Mouse (Mus musculus): ENCODE results near the gene Nxnl2. TPM values are rescaled to one million over a fixed set of nuclear protein-coding genes. Genes with fewer than 3 reads are reported as not detected.

Gene Nxnl2
- total and polyA plus RNA-seq, 2 experiments from 2014 or later, result 3.1 to 6.5 TPM

GRCm38 (mm10) chr13:51156014-51156386 lies 14.8 kb upstream of the Nxnl2 start:
- Histone ChIP-seq H3K27ac (ENCODE audit: low read depth, low read length) (no peak overlapping the region), H3K4me2 (ENCODE audit: low read depth) (no peak overlapping the region), H3K27me3 (ENCODE audit: insufficient read depth, low read length) (no peaks in the 10 kb centered on the region), H3K36me3 (ENCODE audit: insufficient read depth) (peaks cover 11% of the 10 kb centered on the region; the same call in 1 of the 2 replicates), H3K4me3 (ENCODE audit: low read depth, low read length) (no peak overlapping the region), H3K9me3 (ENCODE audit: low read length) (no peaks in the 10 kb centered on the region), H3K4me1 (ENCODE audit: insufficient read depth) (no peaks in the 10 kb centered on the region), H3K9ac (no peak overlapping the region)
- no peak for TF ChIP-seq CTCF (IDR thresholded peaks at IDR 0.05; ENCODE audit: low read depth)
- WGBS, result 93% methylated on average over 6 of the region's 6 CpGs
- ATAC-seq (no peak), DNase-seq (no peak)

- Histone ChIP-seq H3K36me3 (ENCODE audit: insufficient read depth) (peaks cover 11% of the 10 kb centered on the region; the same call in 1 of the 2 replicates), H3K27ac (ENCODE audit: low read depth, low read length) (no peak overlapping the region), H3K4me2 (ENCODE audit: low read depth) (no peak overlapping the region), H3K9me3 (ENCODE audit: low read length) (no peaks in the 10 kb centered on the region), H3K4me1 (ENCODE audit: insufficient read depth) (no peaks in the 10 kb centered on the region), H3K4me3 (ENCODE audit: low read depth, low read length) (no peak overlapping the region), H3K9ac (no peak overlapping the region), H3K27me3 (ENCODE audit: insufficient read depth, low read length) (no peaks in the 10 kb centered on the region)
- WGBS, result 88% methylated on average over 3 of the region's 3 CpGs
- DNase-seq (no peak), ATAC-seq (no peak)
- TF ChIP-seq CTCF (IDR thresholded peaks at IDR 0.05; ENCODE audit: low read depth), result no peak
These were observed 13.5 kb upstream of the Nxnl2 start for GRCm38 (mm10) chr13:51157291-51157690.

- Histone ChIP-seq H3K4me1 (ENCODE audit: insufficient read depth) (no peaks in the 10 kb centered on the region), H3K36me3 (ENCODE audit: insufficient read depth) (no peaks in the 10 kb centered on the region; the same call in 1 of the 2 replicates), H3K27me3 (ENCODE audit: insufficient read depth, low read length) (no peaks in the 10 kb centered on the region), H3K27ac (ENCODE audit: low read depth, low read length) (no peak overlapping the region), H3K9me3 (ENCODE audit: low read length) (no peaks in the 10 kb centered on the region), H3K9ac (no peak overlapping the region), H3K4me2 (ENCODE audit: low read depth) (no peak overlapping the region), H3K4me3 (ENCODE audit: low read depth, low read length) (no peak overlapping the region)
- TF ChIP-seq CTCF (IDR thresholded peaks at IDR 0.05; ENCODE audit: low read depth), result no peak
- WGBS, result 83% methylated on average over 2 of the region's 2 CpGs
- DNase-seq (no peak), ATAC-seq (no peak)
These were observed 9.2 kb upstream of the Nxnl2 start for GRCm38 (mm10) chr13:51161672-51162071.

GRCm38 (mm10) chr13:51162246-51162645 lies 8.6 kb upstream of the Nxnl2 start:
- ATAC-seq (no peak), DNase-seq (no peak)
- Histone ChIP-seq H3K4me1 (ENCODE audit: insufficient read depth) (no peaks in the 10 kb centered on the region), H3K36me3 (ENCODE audit: insufficient read depth) (no peaks in the 10 kb centered on the region), H3K4me3 (ENCODE audit: low read depth, low read length) (no peak overlapping the region), H3K27ac (ENCODE audit: low read depth, low read length) (no peak overlapping the region), H3K27me3 (ENCODE audit: insufficient read depth, low read length) (no peaks in the 10 kb centered on the region), H3K9me3 (ENCODE audit: low read length) (no peaks in the 10 kb centered on the region), H3K9ac (no peak overlapping the region), H3K4me2 (ENCODE audit: low read depth) (no peak overlapping the region)
- 89% methylated on average over 6 of the region's 6 CpGs for WGBS
- TF ChIP-seq CTCF (IDR thresholded peaks at IDR 0.05; ENCODE audit: low read depth), result no peak

GRCm38 (mm10) chr13:51166711-51167110 lies 4.1 kb upstream of the Nxnl2 start:
- DNase-seq (no peak), ATAC-seq (no peak)
- Histone ChIP-seq H3K4me3 (ENCODE audit: low read depth, low read length) (no peak overlapping the region), H3K27me3 (ENCODE audit: insufficient read depth, low read length) (no peaks in the 10 kb centered on the region), H3K9me3 (ENCODE audit: low read length) (no peaks in the 10 kb centered on the region), H3K9ac (no peak overlapping the region), H3K27ac (ENCODE audit: low read depth, low read length) (no peak overlapping the region), H3K4me2 (ENCODE audit: low read depth) (no peak overlapping the region), H3K4me1 (ENCODE audit: insufficient read depth) (no peaks in the 10 kb centered on the region), H3K36me3 (ENCODE audit: insufficient read depth) (no peaks in the 10 kb centered on the region)
- no peak for TF ChIP-seq CTCF (IDR thresholded peaks at IDR 0.05; ENCODE audit: low read depth)
- 79% methylated on average over 11 of the region's 11 CpGs for WGBS

GRCm38 (mm10) chr13:51170215-51170614 lies 607 bp upstream of the Nxnl2 start:
- TF ChIP-seq CTCF (IDR thresholded peaks at IDR 0.05; ENCODE audit: low read depth), result no peak
- H3K27ac ChIP-seq (ENCODE audit: low read depth, low read length), result no peak overlapping the region
- no peaks in the 10 kb centered on the region; the same call in 1 of the 2 replicates for H3K27me3 ChIP-seq (ENCODE audit: insufficient read depth, low read length)
- DNase-seq (no peak), ATAC-seq (no peak)
- no peaks in the 10 kb centered on the region for H3K9me3 ChIP-seq (ENCODE audit: low read length)
- H3K4me2 ChIP-seq (ENCODE audit: low read depth), result peak overlapping the region; percentile 98
- no peaks in the 10 kb centered on the region for H3K36me3 ChIP-seq (ENCODE audit: insufficient read depth)
- H3K4me1 ChIP-seq (ENCODE audit: insufficient read depth), result no peaks in the 10 kb centered on the region
- WGBS, result 47% methylated on average over 11 of the region's 11 CpGs
- peak overlapping the region; percentile 46; the same call in 1 of the 2 replicates for H3K4me3 ChIP-seq (ENCODE audit: low read depth, low read length)
- no peak overlapping the region for H3K9ac ChIP-seq

- no peak overlapping the region for H3K4me2 ChIP-seq (ENCODE audit: low read depth)
- no peaks in the 10 kb centered on the region for H3K36me3 ChIP-seq (ENCODE audit: insufficient read depth)
- DNase-seq (no peak), ATAC-seq (no peak)
- H3K27ac ChIP-seq (ENCODE audit: low read depth, low read length), result no peak overlapping the region
- H3K9ac ChIP-seq, result no peak overlapping the region
- no peak overlapping the region for H3K4me3 ChIP-seq (ENCODE audit: low read depth, low read length)
- no peak for TF ChIP-seq CTCF (IDR thresholded peaks at IDR 0.05; ENCODE audit: low read depth)
- no peaks in the 10 kb centered on the region for H3K9me3 ChIP-seq (ENCODE audit: low read length)
- no peaks in the 10 kb centered on the region; the same call in 1 of the 2 replicates for H3K27me3 ChIP-seq (ENCODE audit: insufficient read depth, low read length)
- 85% methylated on average over 7 of the region's 7 CpGs for WGBS
- H3K4me1 ChIP-seq (ENCODE audit: insufficient read depth), result no peaks in the 10 kb centered on the region
These were observed 1.8 kb downstream of the Nxnl2 start for GRCm38 (mm10) chr13:51172601-51173000.

Measured in forebrain, postnatal 0 days (tissue).